Mouse (Mus musculus) forebrain, postnatal 0 days (tissue): Measurements from ENCODE around the gene Plcb1. TPM values are rescaled to one million over a fixed set of nuclear protein-coding genes. Genes with fewer than 3 reads are reported as not detected.

Experiments used
- ATAC-seq: fragments of 200-750 bp; cut with Nextera tagmentation; 2 replicates; pipeline ENCODE4 v1.8.0; 2017; ENCODE audit warnings: mild to moderate bottlenecking, moderate library complexity
- DNase-seq: peaks from one replicate; pipeline ENCODE4 v3.0.0-alpha.2; 2015
- H3K27ac ChIP-seq: fragments of 300-500 bp; sonication (generic); 2 replicates; pipeline ENCODE4 v1.5.1; 2014; ENCODE audit warnings: low read depth, mild to moderate bottlenecking, antibody characterized with exemption, low read length, moderate library complexity, mixed read lengths
- H3K27me3 ChIP-seq: fragments of 300-500 bp; sonication (generic); 2 replicates; pipeline ENCODE4 v1.6.1; 2014; ENCODE audit warnings: mild to moderate bottlenecking, low read length, mixed read lengths; ENCODE audit not compliant: insufficient read depth
- H3K36me3 ChIP-seq: fragments of 300-500 bp; sonication (generic); 2 replicates; pipeline ENCODE4 v1.6.1; 2014; ENCODE audit warnings: mild to moderate bottlenecking, moderate library complexity; ENCODE audit not compliant: insufficient read depth
- H3K4me1 ChIP-seq: fragments of 300-500 bp; sonication (generic); 2 replicates; pipeline ENCODE4 v1.6.1; 2014; ENCODE audit warnings: antibody characterized with exemption; ENCODE audit not compliant: insufficient read depth
- H3K4me2 ChIP-seq: fragments of 300-500 bp; sonication (generic); 2 replicates; pipeline ENCODE4 v1.6.1; 2014; ENCODE audit warnings: low read depth, mild to moderate bottlenecking, moderate library complexity
- H3K4me3 ChIP-seq: fragments of 300-500 bp; sonication (generic); 2 replicates; pipeline ENCODE4 v1.5.1; 2014; ENCODE audit warnings: low read depth, low read length, mixed read lengths
- H3K9ac ChIP-seq: fragments of 300-500 bp; sonication (generic); 2 replicates; pipeline ENCODE4 v1.6.1; 2014; ENCODE audit warnings: mild to moderate bottlenecking
- H3K9me3 ChIP-seq: fragments of 300-500 bp; sonication (generic); 2 replicates; pipeline ENCODE4 v1.6.1; 2016; ENCODE audit warnings: low read length
- CTCF ChIP-seq: sonication (generic); IDR thresholded peaks from 2 replicates; pipeline ENCODE4 v1.5.1; 2016; ENCODE audit warnings: antibody characterized with exemption, control low read depth, low read depth
- WGBS: fragments of 180-500 bp; shearing (Covaris S2); extraction: QIAGEN DNeasy Blood & Tissue Kit; methylation state at CpG from one replicate; pipeline ENCODE4 v1.1.7; 2014; 5-methylcytosine and 5-hydroxymethylcytosine counted together
- polyA plus RNA-seq: library from polyadenylated mRNA; unstranded; fragments of >200 nt; fragmentation: Nextera tagmentation; extraction: Ambion mirVana; gene quantifications from 2 replicates; pipeline ENCODE4 v1.2.1, GENCODE M21; 2015
- total RNA-seq: library from RNA; depleted of rRNA; stranded (reverse); fragments of >200 nt; gene quantifications from 2 replicates; pipeline ENCODE4 v1.2.3, GENCODE M21; 2014

Gene Plcb1
- total and polyA plus RNA-seq, 2 experiments from 2014 or later: 37.7 to 61.8 TPM

DNA sequence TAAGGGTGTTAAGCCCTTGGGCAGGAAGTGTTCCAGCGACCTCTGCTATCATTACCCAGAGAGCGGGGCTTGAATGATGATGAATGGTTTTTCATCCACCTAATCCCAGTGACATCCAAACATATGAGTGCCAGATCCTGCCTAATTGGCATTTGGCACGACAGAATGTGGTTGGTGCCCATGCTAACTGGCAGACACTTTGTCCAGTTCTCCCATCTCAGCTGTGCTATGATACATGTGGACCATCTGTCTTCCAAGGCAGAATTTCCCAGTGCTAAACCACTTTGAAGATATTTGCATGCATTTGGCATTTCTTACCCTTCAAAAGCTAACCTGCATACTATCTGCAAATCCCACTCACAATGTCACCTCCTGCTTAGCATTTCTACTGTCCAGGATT lies 492.6 kb downstream of the Plcb1 start:
- no peak overlapping the region for H3K4me2 ChIP-seq
- peak overlapping the region; percentile 54 for H3K27ac ChIP-seq
- H3K36me3 ChIP-seq: no peaks in the 10 kb centered on the region
- H3K9me3 ChIP-seq: no peaks in the 10 kb centered on the region
- H3K4me3 ChIP-seq: no peak overlapping the region
- DNase-seq (peak; percentile 76), ATAC-seq (peak; percentile 90)
- no peak for TF ChIP-seq CTCF
- H3K4me1 ChIP-seq: peaks cover 4% of the 10 kb centered on the region; the same call in 1 of the 2 replicates
- WGBS: 38% methylated on average over 3 of the region's 3 CpGs
- no peaks in the 10 kb centered on the region for H3K27me3 ChIP-seq
- H3K9ac ChIP-seq: no peak overlapping the region

DNA sequence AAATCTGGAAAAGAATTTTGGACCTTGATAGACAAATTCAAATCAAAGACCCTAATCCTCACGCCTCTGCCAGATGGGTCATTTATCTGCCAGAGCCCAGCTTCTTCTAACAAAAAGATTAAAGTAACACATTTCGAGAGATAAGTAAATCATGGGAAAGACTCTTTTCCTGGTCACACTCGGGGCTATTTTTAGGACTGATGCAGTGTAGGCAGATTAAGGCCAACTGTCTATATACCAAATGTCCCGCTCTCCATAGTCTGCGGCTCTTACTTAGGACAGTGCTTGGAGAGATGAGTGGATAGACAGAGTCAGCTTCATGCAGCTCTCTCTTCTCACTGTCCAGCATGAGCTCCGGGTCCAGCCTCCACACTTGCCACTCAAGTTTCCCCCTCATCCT lies 493.2 kb downstream of the Plcb1 start:
- ATAC-seq (peak; percentile 67), DNase-seq (no peak)
- no peak overlapping the region for H3K9ac ChIP-seq
- no peaks in the 10 kb centered on the region for H3K27me3 ChIP-seq
- H3K4me3 ChIP-seq: no peak overlapping the region
- H3K36me3 ChIP-seq: no peaks in the 10 kb centered on the region
- 43% methylated on average over 6 of the region's 6 CpGs for WGBS
- no peak overlapping the region for H3K4me2 ChIP-seq
- peaks cover 4% of the 10 kb centered on the region; the same call in 1 of the 2 replicates for H3K4me1 ChIP-seq
- no peaks in the 10 kb centered on the region for H3K9me3 ChIP-seq
- no peak for TF ChIP-seq CTCF
- H3K27ac ChIP-seq: peak overlapping the region; percentile 54

DNA sequence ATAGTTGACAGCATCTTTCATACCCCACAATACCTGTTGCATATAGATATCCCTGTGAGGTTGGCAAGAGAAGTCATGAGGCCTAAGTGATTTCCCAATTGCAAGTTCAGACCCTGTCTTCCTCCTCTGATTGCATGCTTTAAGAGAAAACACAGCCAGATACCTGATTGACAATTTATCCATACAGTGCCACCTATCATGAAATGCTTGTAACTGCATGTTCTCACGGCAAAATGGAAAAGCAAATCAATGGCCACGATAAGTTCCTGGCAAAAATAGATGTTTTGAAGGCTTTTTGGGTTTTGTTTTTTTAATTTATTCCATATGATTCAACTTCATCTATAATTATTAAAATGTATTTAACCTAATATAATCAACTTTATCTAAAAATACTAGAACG lies 497.9 kb downstream of the Plcb1 start:
- no peak overlapping the region for H3K9ac ChIP-seq
- 69% methylated on average over 3 of the region's 3 CpGs for WGBS

DNA sequence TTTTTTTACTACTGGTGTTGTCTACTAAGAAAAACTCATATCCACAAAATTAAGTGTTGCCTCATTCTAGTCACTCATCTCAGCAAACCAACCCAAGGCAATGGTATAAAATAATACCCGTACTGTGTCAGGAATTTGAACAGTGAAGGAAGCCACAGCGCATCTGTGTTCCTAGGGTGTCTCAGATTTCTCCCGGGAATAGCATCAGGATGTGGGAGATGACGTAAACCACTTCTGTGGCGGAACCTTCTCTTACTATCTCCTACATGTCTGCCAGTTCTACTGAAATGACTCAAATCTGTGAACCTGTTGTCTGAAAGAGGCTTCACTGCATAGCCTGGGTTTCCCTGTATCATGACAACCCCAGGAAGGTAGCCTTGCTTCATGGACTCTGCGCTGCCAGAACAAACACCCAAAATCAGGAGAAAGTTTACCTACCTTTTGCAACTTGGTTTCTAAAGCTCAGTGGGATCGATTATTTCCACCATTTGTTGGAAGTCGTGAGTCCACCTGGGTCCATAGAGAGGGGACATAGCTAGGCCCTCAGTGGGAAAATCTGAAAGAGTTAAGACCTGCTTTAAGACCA lies 510.4 kb downstream of the Plcb1 start:
- H3K9ac ChIP-seq: no peak overlapping the region
- no peak overlapping the region for H3K4me3 ChIP-seq
- H3K27ac ChIP-seq: no peak overlapping the region
- no peaks in the 10 kb centered on the region for H3K36me3 ChIP-seq
- no peak overlapping the region for H3K4me2 ChIP-seq
- DNase-seq (no peak), ATAC-seq (no peak)
- H3K9me3 ChIP-seq: no peaks in the 10 kb centered on the region
- WGBS: 91% methylated on average over 8 of the region's 8 CpGs
- TF ChIP-seq CTCF: no peak
- no peaks in the 10 kb centered on the region for H3K27me3 ChIP-seq
- no peaks in the 10 kb centered on the region for H3K4me1 ChIP-seq

More for the DNA sequence above, 497.9 kb downstream of the Plcb1 start:
- no peak for ATAC-seq
- no peaks in the 10 kb centered on the region for H3K36me3 ChIP-seq
- TF ChIP-seq CTCF: peak; percentile 50
- peaks cover 4% of the 10 kb centered on the region; the same call in 1 of the 2 replicates for H3K4me1 ChIP-seq
- no peak overlapping the region for H3K4me3 ChIP-seq
- no peaks in the 10 kb centered on the region for H3K27me3 ChIP-seq
- no peak overlapping the region for H3K4me2 ChIP-seq
- H3K27ac ChIP-seq: no peak overlapping the region
- H3K9me3 ChIP-seq: no peaks in the 10 kb centered on the region
- DNase-seq: no peak

DNA sequence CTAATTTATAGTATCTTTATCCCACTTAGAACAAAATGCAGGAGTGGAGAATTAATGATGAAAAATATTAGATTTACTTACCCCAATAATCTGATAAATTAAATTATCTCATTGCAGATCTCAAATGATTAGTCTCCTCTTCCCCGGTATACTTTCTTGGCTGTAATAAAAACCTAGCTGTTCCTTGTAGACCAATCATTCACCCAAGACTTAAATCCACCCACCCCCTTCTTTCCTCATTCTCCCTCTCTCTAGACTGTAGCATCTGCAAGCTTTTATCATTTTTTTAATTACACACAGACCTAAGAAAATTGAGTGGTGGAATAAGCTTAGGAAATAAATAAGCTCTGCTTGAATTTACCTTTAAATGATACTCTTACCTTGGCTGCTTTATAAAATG lies 514.6 kb downstream of the Plcb1 start:
- H3K9ac ChIP-seq: no peak overlapping the region
- no peaks in the 10 kb centered on the region for H3K4me1 ChIP-seq
- no peak overlapping the region for H3K4me2 ChIP-seq
- ATAC-seq (no peak), DNase-seq (no peak)
- no peaks in the 10 kb centered on the region for H3K9me3 ChIP-seq
- WGBS: 82% methylated on average over 1 of the region's 1 CpGs
- H3K4me3 ChIP-seq: no peak overlapping the region
- H3K27ac ChIP-seq: no peak overlapping the region
- TF ChIP-seq CTCF: no peak
- H3K27me3 ChIP-seq: no peaks in the 10 kb centered on the region
- no peaks in the 10 kb centered on the region for H3K36me3 ChIP-seq

DNA sequence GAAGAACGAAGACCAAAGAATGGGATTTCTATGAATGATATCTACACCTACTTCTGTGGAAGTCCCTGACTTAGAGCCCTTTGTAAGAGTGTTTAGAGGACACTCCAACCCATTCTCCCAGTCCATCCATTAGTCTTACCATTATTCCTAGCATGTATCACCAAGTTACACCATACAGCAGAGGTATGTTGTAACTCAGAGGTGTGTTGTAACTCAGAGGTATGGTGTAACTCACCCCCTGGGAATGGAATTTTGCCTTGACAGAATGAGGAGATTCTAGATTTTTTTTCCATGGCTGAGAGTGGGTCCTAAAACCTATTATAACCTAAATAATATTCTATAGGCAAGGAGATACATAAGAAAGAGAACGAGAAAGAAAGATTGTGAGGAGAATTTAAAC lies 516.6 kb downstream of the Plcb1 start:
- ATAC-seq: no peak
- H3K36me3 ChIP-seq: no peaks in the 10 kb centered on the region
- 91% methylated on average over 2 of the region's 2 CpGs for WGBS

DNA sequence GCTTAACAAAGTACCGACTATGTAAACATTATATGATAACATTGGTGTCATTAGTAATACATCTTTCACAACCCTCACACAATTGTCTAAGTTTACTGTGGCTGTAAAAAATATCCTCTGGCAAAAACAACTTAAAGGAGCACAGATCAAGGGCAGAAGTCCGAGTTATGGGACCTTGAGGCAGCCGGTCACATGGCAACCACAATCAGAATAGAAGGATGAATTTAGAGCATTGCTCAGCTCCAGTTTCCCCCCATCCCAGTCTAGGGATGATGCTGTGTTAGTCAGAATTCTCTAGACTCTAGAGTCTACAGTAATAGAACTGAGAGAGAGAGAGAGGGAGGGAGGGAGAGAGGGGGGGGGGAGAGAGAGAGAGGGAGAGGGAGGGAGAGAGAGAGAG lies 519.3 kb downstream of the Plcb1 start:
- Histone ChIP-seq H3K36me3 (no peaks in the 10 kb centered on the region), H3K27ac (no peak overlapping the region), H3K4me3 (no peak overlapping the region), H3K4me1 (no peaks in the 10 kb centered on the region), H3K27me3 (no peaks in the 10 kb centered on the region), H3K9me3 (no peaks in the 10 kb centered on the region), H3K9ac (no peak overlapping the region), H3K4me2 (no peak overlapping the region)
- no peak for TF ChIP-seq CTCF
- ATAC-seq: no peak
- no peak for DNase-seq
- 85% methylated on average over 3 of the region's 3 CpGs for WGBS

More for the DNA sequence above, 516.6 kb downstream of the Plcb1 start:
- no peak for DNase-seq
- H3K4me1 ChIP-seq: no peaks in the 10 kb centered on the region
- H3K27ac ChIP-seq: no peak overlapping the region
- no peak for TF ChIP-seq CTCF
- no peaks in the 10 kb centered on the region for H3K9me3 ChIP-seq
- H3K9ac ChIP-seq: no peak overlapping the region
- H3K4me3 ChIP-seq: no peak overlapping the region
- no peaks in the 10 kb centered on the region for H3K27me3 ChIP-seq
- no peak overlapping the region for H3K4me2 ChIP-seq
